9 mouse cellular contexts compared by ENCODE assay signal in the genomic region with DNA sequence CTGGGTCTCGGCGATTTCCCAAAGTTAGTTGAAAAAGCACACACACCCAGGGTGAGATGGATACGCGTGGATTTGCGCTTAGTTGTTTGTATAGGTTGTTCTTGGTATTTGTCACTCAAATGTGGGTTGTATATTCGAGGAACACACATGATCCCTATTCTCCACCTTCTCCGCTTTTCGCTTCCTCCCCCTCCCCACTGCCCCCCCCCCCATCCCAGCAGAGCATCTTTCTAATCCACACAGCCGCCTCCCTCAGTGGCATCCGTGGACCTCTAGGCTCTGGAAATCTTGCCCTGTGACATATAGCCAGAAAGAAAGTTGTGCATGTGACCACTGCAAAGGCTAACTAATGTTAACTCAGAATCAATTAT. TPM values are rescaled to one million over a fixed set of nuclear protein-coding genes. Genes with fewer than 3 reads are reported as not detected.
DNase-seq lines count a peak whose midpoint lies in the region; ATAC-seq lines count a peak whose summit lies in the region.
"Had no signal": no experiment of that assay in that cellular context is flagged by ENCODE, and none has a peak within 500 bp of the region (broad histone marks: within the 10 kb centered on the region; RNA-seq: fewer than 3 reads in every experiment).

Gpr150 (minus strand) TSS at position 101 of the 371 bp plus-strand sequence.

- peak within 1 kb of the TSS; percentile 48; the same call in 1 of the 2 replicates for H3K9ac ChIP-seq in kidney, embryonic 14.5 days (ENCODE audit: low read depth, low read length)
- H3K9ac ChIP-seq in hindbrain, embryonic 15.5 days = peak within 1 kb of the TSS; percentile 54
- peak within 1 kb of the TSS; percentile 37 for H3K9ac ChIP-seq in midbrain, embryonic 15.5 days

- H3K4me1 ChIP-seq in kidney, embryonic 14.5 days (ENCODE audit: control insufficient read depth, insufficient read depth, low read length) = peaks cover 13% of the 10 kb centered on the region
- H3K4me1 ChIP-seq in embryonic facial prominence, embryonic 10.5 days = peaks cover 18% of the 10 kb centered on the region
- peaks cover 12% of the 10 kb centered on the region for H3K4me1 ChIP-seq in hindbrain, embryonic 15.5 days (replicated peaks)
- peaks cover 15% of the 10 kb centered on the region; the same call in 1 of the 2 replicates for H3K4me1 ChIP-seq in midbrain, embryonic 15.5 days

- peak within 1 kb of the TSS; percentile 95 for H3K4me2 ChIP-seq in kidney, embryonic 14.5 days (replicated peaks; ENCODE audit: low read depth, low read length)
- H3K4me2 ChIP-seq in hindbrain, embryonic 15.5 days = peak within 1 kb of the TSS; percentile 82
- peak within 1 kb of the TSS; percentile 80 for H3K4me2 ChIP-seq in midbrain, embryonic 15.5 days

- H3K9me3 ChIP-seq in kidney, embryonic 14.5 days (ENCODE audit: control insufficient read depth, low read length) = no peaks in the 10 kb centered on the region
- H3K9me3 ChIP-seq in embryonic facial prominence, embryonic 10.5 days = no peaks in the 10 kb centered on the region
- H3K9me3 ChIP-seq in hindbrain, embryonic 15.5 days = no peaks in the 10 kb centered on the region
- H3K9me3 ChIP-seq in midbrain, embryonic 15.5 days = no peaks in the 10 kb centered on the region

- WGBS in kidney, embryonic 14.5 days = 13% methylated on average over 10 of the region's 10 CpGs
- 11% methylated on average over 10 of the region's 10 CpGs for WGBS in embryonic facial prominence, embryonic 10.5 days
- 10% methylated on average over 10 of the region's 10 CpGs for WGBS in hindbrain, embryonic 15.5 days
- WGBS in midbrain, embryonic 15.5 days = 20% methylated on average over 10 of the region's 10 CpGs

- no peak for DNase-seq in kidney, postnatal 4 days
- DNase-seq in embryonic facial prominence, embryonic 10.5 days (ENCODE audit: low spot score) = no peak
- no peak for DNase-seq in adrenal gland, postnatal 10 days
- no peak for DNase-seq in frontal cortex, postnatal 25 days (ENCODE audit: low spot score in 2 of 2)
- no peak for DNase-seq in right cerebral cortex, adult 2 months (ENCODE audit: low spot score in 2 of 2)

- H3K27ac ChIP-seq in kidney, embryonic 14.5 days (ENCODE audit: low read depth, low read length) = no peak within 1 kb of the TSS
- peak within 1 kb of the TSS; percentile 65 for H3K27ac ChIP-seq in embryonic facial prominence, embryonic 10.5 days (replicated peaks)
- peak within 1 kb of the TSS; percentile 51 for H3K27ac ChIP-seq in hindbrain, embryonic 15.5 days (replicated peaks)
- peak within 1 kb of the TSS; percentile 55 for H3K27ac ChIP-seq in midbrain, embryonic 15.5 days

- H3K27me3 ChIP-seq in kidney, embryonic 14.5 days (ENCODE audit: control insufficient read depth, insufficient read depth, low read length) = peaks cover 33% of the 10 kb centered on the region
- H3K27me3 ChIP-seq in embryonic facial prominence, embryonic 10.5 days (replicated peaks; ENCODE audit: low read depth, poor library complexity, severe bottlenecking) = peaks cover 59% of the 10 kb centered on the region
- H3K27me3 ChIP-seq in hindbrain, embryonic 15.5 days = peaks cover 28% of the 10 kb centered on the region
- peaks cover 31% of the 10 kb centered on the region for H3K27me3 ChIP-seq in midbrain, embryonic 15.5 days (replicated peaks)

- no peaks in the 10 kb centered on the region for H3K36me3 ChIP-seq in kidney, embryonic 14.5 days (ENCODE audit: control insufficient read depth, insufficient read depth, low read length)
- no peaks in the 10 kb centered on the region for H3K36me3 ChIP-seq in embryonic facial prominence, embryonic 10.5 days (replicated peaks)
- no peaks in the 10 kb centered on the region for H3K36me3 ChIP-seq in hindbrain, embryonic 15.5 days
- no peaks in the 10 kb centered on the region for H3K36me3 ChIP-seq in midbrain, embryonic 15.5 days (replicated peaks)

- peak within 1 kb of the TSS; percentile 52 for H3K4me3 ChIP-seq in kidney, embryonic 14.5 days (ENCODE audit: low read length)
- H3K4me3 ChIP-seq in embryonic facial prominence, embryonic 10.5 days = peak within 1 kb of the TSS; percentile 66
- H3K4me3 ChIP-seq in hindbrain, embryonic 15.5 days = peak within 1 kb of the TSS; percentile 54
- H3K4me3 ChIP-seq in midbrain, embryonic 15.5 days = peak within 1 kb of the TSS; percentile 56

- ATAC-seq in kidney, embryonic 14.5 days (ENCODE audit: low FRiP score, low TSS enrichment) = no peak
- ATAC-seq in hindbrain, embryonic 15.5 days (ENCODE audit: low FRiP score, low read depth) = peak; percentile 39; the same call in 1 of the 2 replicates
- no peak; the same call in 1 of the 2 replicates for ATAC-seq in midbrain, embryonic 15.5 days (replicated peaks)

RNA-seq across cellular contexts. Expression of gene Gpr150, which starts in this region (rescaled TPM):
- polyA plus RNA-seq in kidney, embryonic 14.5 days (2014; fragmentation: Nextera tagmentation; extraction: Ambion mirVana) = 0.11 and 0.19 TPM in 2 replicates
- polyA plus RNA-seq in embryonic facial prominence, embryonic 10.5 days (2016; fragmentation: Nextera tagmentation; extraction: Ambion mirVana) = 0.40 and 0.49 TPM in 2 replicates
- polyA plus RNA-seq in hindbrain, embryonic 15.5 days (2015; fragmentation: Nextera tagmentation; extraction: Ambion mirVana) = 3.3 and 3.4 TPM in 2 replicates
- polyA plus RNA-seq in midbrain, embryonic 15.5 days (2015; fragmentation: Nextera tagmentation; extraction: Ambion mirVana) = 2.5 and 2.6 TPM in 2 replicates
- total RNA-seq in adrenal gland, postnatal 10 days (2021) = not detected
- total RNA-seq: gastrocnemius, postnatal 25 days had no signal
